Mouse (Mus musculus) layer of hippocampus, postnatal 25 days (tissue): ENCODE data around the gene Stk17b. TPM values are rescaled to one million over a fixed set of nuclear protein-coding genes. Genes with fewer than 3 reads are reported as not detected.
"Not testable (repeated sequence)": the region's sequence is repeated elsewhere in the genome, so short reads cannot be mapped to it uniquely, and the experiment has no call there.

Experiments
- DNase-seq, 2 experiments: peaks; one replicate each; pipeline ENCODE4 v3.0.0; 2022; ENCODE audit warnings: mixed read lengths in 2 of 2, low spot score in 1 of 2; ENCODE audit errors: extremely low spot score in 1 of 2
- total RNA-seq, 2 experiments: library from RNA; stranded (reverse); gene quantifications; 2 replicates each; pipeline ENCODE4 v1.2.3; 2021

Gene Stk17b
- total RNA-seq, 2 experiments from 2014 or later: 4.9 to 5.0 TPM

GRCm38 (mm10) chr1:53740077-53740776, 44.8 kb downstream of the Stk17b start:
- DNase-seq: not testable (repeated sequence)

GRCm38 (mm10) chr1:53736583-53736982, 48.4 kb downstream of the Stk17b start:
- no peak for DNase-seq

- DNase-seq: no peak
Observed at GRCm38 (mm10) chr1:53728489-53729225, 56.4 kb downstream of the Stk17b start.

- no peak for DNase-seq
Observed at GRCm38 (mm10) chr1:53726883-53727282, 58.1 kb downstream of the Stk17b start.

GRCm38 (mm10) chr1:53721353-53721752, 63.7 kb downstream of the Stk17b start:
- no peak for DNase-seq

- DNase-seq: no peak
Observed at GRCm38 (mm10) chr1:53720601-53721351, 64.2 kb downstream of the Stk17b start.

- DNase-seq: no peak
Observed at GRCm38 (mm10) chr1:53715966-53716515, 69.0 kb downstream of the Stk17b start.

GRCm38 (mm10) chr1:53715446-53715845, 69.6 kb downstream of the Stk17b start:
- no peak for DNase-seq

- DNase-seq: not testable (repeated sequence)
Observed at GRCm38 (mm10) chr1:53713383-53713782, 71.6 kb downstream of the Stk17b start.

GRCm38 (mm10) chr1:53711069-53711468, 74.0 kb downstream of the Stk17b start:
- no peak for DNase-seq

- not testable (repeated sequence) for DNase-seq
Observed at GRCm38 (mm10) chr1:53709602-53710001, 75.4 kb downstream of the Stk17b start.

GRCm38 (mm10) chr1:53706431-53707361, 78.3 kb downstream of the Stk17b start, which contains the start of gene Dnah7a:
Gene Dnah7a (minus strand): TSS chr1:53706784.
- peak; percentile 45 to 46 for DNase-seq

Other genes with a start within 250 kb of the Stk17b start
- 1 to 10 TPM; 3.1 to 3.7 TPM for gene Dnah7a, start 78.4 kb downstream of the Stk17b start, total RNA-seq